Mouse (Mus musculus): ENCODE measurements around the gene Pter.

Gene Pter

GRCm38 (mm10) chr2:13009261-13009972, 85.6 kb downstream of the Pter start:
- no peak for DNase-seq (ENCODE audit: low read depth)

- no peak for DNase-seq (ENCODE audit: low read depth)
These were observed 86.2 kb downstream of the Pter start for GRCm38 (mm10) chr2:13010030-13010459.

- DNase-seq (ENCODE audit: low read depth), result no peak
These were observed 86.9 kb downstream of the Pter start for GRCm38 (mm10) chr2:13010460-13011341.

- DNase-seq (ENCODE audit: low read depth), result no peak
These were observed 87.6 kb downstream of the Pter start, which contains the start of gene C1ql3 for GRCm38 (mm10) chr2:13011472-13011871. Gene C1ql3, minus strand, starts transcription at chr2:13011806.

- DNase-seq (ENCODE audit: low read depth), result no peak
These were observed 88.1 kb downstream of the Pter start for GRCm38 (mm10) chr2:13011973-13012372.

- DNase-seq (ENCODE audit: low read depth), result no peak
These were observed 94.5 kb downstream of the Pter start for GRCm38 (mm10) chr2:13018382-13018781.

GRCm38 (mm10) chr2:13018861-13019260, 95.0 kb downstream of the Pter start:
- DNase-seq (ENCODE audit: low read depth), result no peak

GRCm38 (mm10) chr2:13038772-13039171, 114.9 kb downstream of the Pter start:
- DNase-seq (ENCODE audit: low read depth), result no peak

GRCm38 (mm10) chr2:13039785-13040184, 115.9 kb downstream of the Pter start:
- DNase-seq (ENCODE audit: low read depth), result no peak

- DNase-seq (ENCODE audit: low read depth), result no peak
These were observed 120.7 kb downstream of the Pter start for GRCm38 (mm10) chr2:13044555-13044954.

GRCm38 (mm10) chr2:13048649-13049048, 124.8 kb downstream of the Pter start:
- no peak for DNase-seq (ENCODE audit: low read depth)

Data from c-Kit-positive CD71-negative TER-119-negative erythroid progenitor cells, embryonic 14.5 days (primary cell).